Mouse (Mus musculus) liver, embryonic 13.5 days (tissue): Measurements from ENCODE around the gene Gm10553. TPM values are rescaled to one million over a fixed set of nuclear protein-coding genes. Genes with fewer than 3 reads are reported as not detected.
"Not testable (repeated sequence)": the region's sequence is repeated elsewhere in the genome, so short reads cannot be mapped to it uniquely, and the experiment has no call there.

Experiments used
- ATAC-seq: fragments of 200-750 bp; cut with Nextera tagmentation; 2 replicates; pipeline ENCODE4 v1.8.0; 2017; ENCODE audit warnings: low read depth, mild to moderate bottlenecking, moderate number of reproducible peaks, moderate library complexity
- DNase-seq: peaks from one replicate; pipeline ENCODE4 v3.0.0; 2022
- H3K27ac ChIP-seq: fragments of 300-500 bp; sonication (generic); 2 replicates; pipeline ENCODE4 v1.5.1; 2015; ENCODE audit warnings: moderate library complexity, mild to moderate bottlenecking, inconsistent platforms
- H3K27me3 ChIP-seq: fragments of 300-500 bp; sonication (generic); 2 replicates; pipeline ENCODE4 v1.6.1; 2015; ENCODE audit warnings: mild to moderate bottlenecking, inconsistent platforms
- H3K36me3 ChIP-seq: fragments of 300-500 bp; sonication (generic); 2 replicates; pipeline ENCODE4 v1.6.1; 2015; ENCODE audit warnings: mild to moderate bottlenecking, inconsistent platforms
- H3K4me1 ChIP-seq: fragments of 300-500 bp; sonication (generic); replicated peaks from 2 replicates; pipeline ENCODE4 v1.6.1; 2015; ENCODE audit warnings: inconsistent platforms
- H3K4me2 ChIP-seq: fragments of 300-500 bp; sonication (generic); 2 replicates; pipeline ENCODE4 v1.6.1; 2015; ENCODE audit warnings: inconsistent platforms, mild to moderate bottlenecking, moderate library complexity
- H3K4me3 ChIP-seq: fragments of 300-500 bp; sonication (generic); replicated peaks from 2 replicates; pipeline ENCODE4 v1.5.1; 2015; ENCODE audit warnings: mild to moderate bottlenecking, inconsistent platforms
- H3K9ac ChIP-seq: fragments of 300-500 bp; sonication (generic); 2 replicates; pipeline ENCODE4 v1.6.1; 2015; ENCODE audit warnings: mild to moderate bottlenecking, inconsistent platforms
- H3K9me3 ChIP-seq: fragments of 300-500 bp; sonication (generic); replicated peaks from 2 replicates; pipeline ENCODE4 v1.6.1; 2016; ENCODE audit warnings: inconsistent platforms
- WGBS: fragments of 180-500 bp; shearing (Covaris S2); methylation state at CpG from one replicate; pipeline ENCODE4 v1.1.7; 2015; ENCODE audit not compliant: insufficient replicate concordance; 5-methylcytosine and 5-hydroxymethylcytosine counted together
- polyA plus RNA-seq: library from polyadenylated mRNA; unstranded; fragments of >200 nt; fragmentation: Nextera tagmentation; extraction: Ambion mirVana; gene quantifications from 2 replicates; pipeline ENCODE4 v1.2.1, GENCODE M21; 2015

The Gm10553 gene
- polyA plus RNA-seq, 1 experiment from 2014 or later = not detected

DNA sequence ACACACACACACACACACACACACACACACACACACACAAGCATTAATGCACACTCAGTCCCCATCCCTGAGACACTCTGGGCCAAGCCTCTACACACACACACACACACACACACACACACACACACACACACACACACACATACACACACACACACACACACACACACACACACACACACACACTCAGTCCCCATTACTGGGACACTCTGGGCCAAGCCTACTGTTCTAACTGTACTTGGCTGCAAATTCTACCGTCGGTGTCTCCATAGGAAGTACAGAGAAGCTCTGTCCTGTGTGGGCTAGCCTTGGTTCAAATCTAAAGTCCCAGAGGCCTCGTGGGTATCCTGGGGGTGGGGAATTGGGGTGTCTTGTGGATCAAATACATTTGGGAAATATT, 10.9 kb downstream of the Gm10553 start:
- H3K4me1 ChIP-seq, H3K9ac ChIP-seq: not testable (repeated sequence)
- WGBS = 69% methylated on average over 3 of the region's 3 CpGs

DNA sequence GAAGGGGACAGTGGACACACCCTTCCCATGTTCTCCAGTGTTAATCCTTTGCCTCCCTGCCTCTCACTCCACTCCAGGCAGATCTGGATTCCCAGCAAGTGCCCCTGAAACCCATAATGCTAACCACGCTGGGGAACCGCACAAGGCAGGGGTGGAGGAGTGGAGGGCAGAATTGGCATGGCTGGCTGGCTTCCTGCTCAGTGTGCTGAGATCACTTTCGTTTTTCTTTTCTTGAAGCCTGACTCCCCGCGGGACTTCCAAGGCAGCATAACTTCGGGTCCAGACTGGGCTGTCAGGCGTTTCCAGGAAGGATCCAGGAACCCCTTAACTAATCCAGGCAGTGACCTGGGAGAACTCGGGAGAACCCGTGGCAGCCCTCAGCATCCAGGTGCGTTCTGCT, 11.6 kb downstream of the Gm10553 start:
- 49% methylated on average over 10 of the region's 10 CpGs for WGBS
- not testable (repeated sequence) for H3K9me3 ChIP-seq, H3K4me1 ChIP-seq, ATAC-seq, H3K4me3 ChIP-seq, H3K4me2 ChIP-seq, H3K9ac ChIP-seq, DNase-seq, H3K27ac ChIP-seq, H3K27me3 ChIP-seq, H3K36me3 ChIP-seq

More for the DNA sequence above, 10.9 kb downstream of the Gm10553 start:
- not testable (repeated sequence) for H3K27me3 ChIP-seq, H3K9me3 ChIP-seq, DNase-seq, H3K36me3 ChIP-seq, ATAC-seq, H3K27ac ChIP-seq, H3K4me2 ChIP-seq, H3K4me3 ChIP-seq

DNA sequence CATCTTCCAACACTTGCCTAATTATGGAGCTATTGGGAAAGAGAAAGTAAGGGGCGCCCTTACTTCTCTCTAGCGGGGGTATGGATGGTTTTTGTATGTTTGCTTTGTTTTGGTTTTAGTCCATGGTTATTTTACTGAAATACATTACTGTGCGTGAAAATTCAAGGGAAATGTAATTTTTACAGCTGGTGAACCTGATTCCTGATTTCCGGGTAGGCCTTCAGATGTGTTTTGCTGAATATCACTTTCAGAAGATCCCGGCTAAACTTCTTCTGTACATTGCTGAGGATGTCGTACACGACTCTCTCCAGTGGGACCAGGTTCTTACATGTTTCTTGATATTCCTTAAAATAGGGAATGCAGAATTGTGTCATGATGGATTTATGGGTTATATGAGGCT, 12.3 kb downstream of the Gm10553 start:
- DNase-seq, H3K27me3 ChIP-seq, H3K9me3 ChIP-seq, H3K9ac ChIP-seq, ATAC-seq, H3K4me3 ChIP-seq, H3K4me2 ChIP-seq, H3K4me1 ChIP-seq, H3K36me3 ChIP-seq, H3K27ac ChIP-seq: not testable (repeated sequence)
- WGBS = 76% methylated on average over 7 of the region's 7 CpGs

DNA sequence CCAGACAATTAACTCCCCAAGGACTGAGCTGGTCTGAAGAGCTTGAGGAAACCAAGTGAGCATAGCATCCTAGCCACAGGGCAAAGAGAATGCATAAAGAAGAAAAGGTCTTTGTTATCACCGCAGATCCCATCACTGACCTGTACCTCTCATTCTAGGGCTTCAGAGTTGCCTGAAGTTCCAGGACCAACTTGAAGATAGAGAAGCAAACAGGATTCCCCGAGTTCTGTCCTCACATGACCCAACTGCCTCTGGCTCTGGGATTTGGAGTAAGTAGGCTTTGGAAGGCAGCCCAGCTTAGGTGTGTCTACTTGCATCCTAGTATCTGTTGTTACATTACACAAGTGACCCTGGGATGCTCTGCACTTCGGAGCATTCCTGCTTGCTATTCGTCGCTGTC, 12.9 kb downstream of the Gm10553 start:
- not testable (repeated sequence) for H3K4me1 ChIP-seq, H3K9ac ChIP-seq, H3K27me3 ChIP-seq, H3K27ac ChIP-seq, DNase-seq, H3K9me3 ChIP-seq, H3K4me3 ChIP-seq, ATAC-seq, H3K4me2 ChIP-seq, H3K36me3 ChIP-seq
- 49% methylated on average over 2 of the region's 5 CpGs for WGBS

DNA sequence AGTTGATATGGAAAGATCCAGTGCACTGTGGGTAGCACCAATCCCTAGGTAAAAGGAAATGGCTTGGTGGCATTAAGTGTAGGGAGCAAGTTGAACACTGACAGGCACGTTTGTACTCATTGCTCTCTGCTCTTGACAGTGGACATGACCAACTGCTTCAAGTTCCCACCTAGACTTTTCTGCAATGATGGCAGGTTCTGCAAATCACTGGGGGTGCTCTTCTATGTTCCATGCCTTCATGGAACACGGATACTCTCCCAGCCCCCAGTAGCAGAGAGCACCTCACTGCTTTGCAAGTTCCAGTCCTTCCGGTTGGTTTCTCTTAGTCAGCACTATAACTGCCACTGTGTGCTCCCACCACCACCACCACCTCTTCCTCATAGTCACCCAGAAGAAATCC, 14.1 kb downstream of the Gm10553 start:
- H3K4me3 ChIP-seq, H3K36me3 ChIP-seq, H3K9me3 ChIP-seq, H3K27ac ChIP-seq, H3K4me1 ChIP-seq, DNase-seq, ATAC-seq, H3K9ac ChIP-seq, H3K4me2 ChIP-seq, H3K27me3 ChIP-seq: not testable (repeated sequence)
- 60% methylated on average over 3 of the region's 3 CpGs for WGBS

DNA sequence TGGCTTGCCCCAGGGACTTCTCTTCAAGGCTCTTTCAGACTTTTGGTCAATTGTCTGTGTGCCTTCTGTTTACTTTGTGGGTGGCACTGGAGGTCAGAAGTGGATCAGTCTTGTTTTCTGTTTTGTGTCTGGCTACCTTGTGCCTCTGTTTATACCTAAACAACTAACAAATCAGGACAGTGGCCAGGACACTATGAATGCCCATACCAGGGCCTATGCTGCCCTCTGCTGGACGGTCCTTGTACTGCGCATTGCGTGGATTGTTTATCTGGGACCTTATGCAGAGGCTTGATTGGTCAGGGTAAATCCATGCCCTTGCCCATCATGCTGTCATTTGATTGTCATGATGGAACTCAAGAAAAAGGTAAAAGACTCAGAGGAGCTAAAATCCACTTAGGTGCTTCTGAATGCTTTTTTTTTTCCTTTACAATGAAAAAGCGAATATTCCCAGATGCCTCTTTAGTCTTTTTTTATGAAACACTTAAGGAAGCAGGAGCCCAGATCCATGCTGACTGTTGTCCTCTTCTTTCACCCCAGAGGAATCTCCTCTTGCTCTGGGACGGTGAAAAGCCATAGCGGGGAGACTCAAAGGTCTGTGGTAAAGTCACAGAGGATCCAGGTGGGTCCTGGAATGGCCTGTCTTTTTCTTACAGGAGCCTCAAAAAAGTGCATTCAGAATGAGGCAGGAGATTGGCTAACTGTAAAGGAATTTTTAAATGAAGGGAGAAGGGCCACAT, 14.9 kb downstream of the Gm10553 start:
- H3K4me2 ChIP-seq, DNase-seq, H3K9ac ChIP-seq, H3K27ac ChIP-seq, H3K4me1 ChIP-seq, H3K27me3 ChIP-seq, H3K9me3 ChIP-seq, ATAC-seq, H3K4me3 ChIP-seq, H3K36me3 ChIP-seq: not testable (repeated sequence)
- WGBS = 43% methylated on average over 6 of the region's 6 CpGs

DNA sequence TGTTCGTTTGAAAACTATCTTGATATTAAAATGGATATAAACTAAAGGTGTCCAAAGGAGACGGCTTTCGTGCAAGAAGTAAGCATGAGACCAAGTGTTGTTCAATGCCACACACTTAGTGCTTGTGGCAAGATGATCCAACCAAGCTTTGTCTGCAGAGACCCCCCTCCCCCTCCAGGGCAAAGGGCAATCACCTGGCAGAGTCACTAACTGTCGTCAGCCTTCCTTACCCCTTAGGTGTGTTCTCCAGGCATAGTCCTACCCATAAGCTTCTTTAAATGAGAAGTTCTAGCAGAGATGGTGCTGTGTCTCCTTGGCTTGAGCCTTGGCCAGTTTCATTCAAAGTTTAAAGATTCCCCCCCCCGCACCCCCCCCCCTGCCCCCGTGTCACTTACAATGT, 17.6 kb downstream of the Gm10553 start:
- H3K27ac ChIP-seq, ATAC-seq: not testable (repeated sequence)

DNA sequence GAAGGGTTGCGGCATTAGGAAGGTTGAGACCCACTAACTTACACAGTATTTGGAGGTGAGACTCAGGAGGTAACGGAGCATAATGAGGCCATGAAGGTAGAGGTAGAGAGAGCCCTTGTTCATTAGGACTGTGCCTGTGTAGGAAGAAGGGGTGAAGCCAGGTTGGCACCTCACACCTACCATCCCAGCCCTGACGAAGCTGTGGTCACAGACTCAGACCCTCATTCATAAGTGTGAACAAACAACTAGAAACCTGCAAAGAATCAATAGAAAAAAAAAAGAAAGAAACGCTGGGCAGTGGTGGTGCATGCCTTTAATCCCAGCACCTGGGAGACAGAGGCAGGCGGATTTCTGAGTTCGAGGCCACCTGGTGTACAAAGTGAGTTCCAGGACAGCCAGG, 18.4 kb downstream of the Gm10553 start:
- not testable (repeated sequence) for H3K36me3 ChIP-seq, ATAC-seq, H3K4me2 ChIP-seq, H3K9ac ChIP-seq, H3K27ac ChIP-seq, H3K9me3 ChIP-seq, H3K27me3 ChIP-seq, H3K4me3 ChIP-seq, H3K4me1 ChIP-seq, DNase-seq
- 63% methylated on average over 5 of the region's 6 CpGs for WGBS

More for the DNA sequence above, 17.6 kb downstream of the Gm10553 start:
- H3K4me1 ChIP-seq, H3K4me2 ChIP-seq, DNase-seq, H3K9me3 ChIP-seq, H3K9ac ChIP-seq, H3K27me3 ChIP-seq, H3K4me3 ChIP-seq, H3K36me3 ChIP-seq: not testable (repeated sequence)
- WGBS = 43% methylated on average over 4 of the region's 6 CpGs

DNA sequence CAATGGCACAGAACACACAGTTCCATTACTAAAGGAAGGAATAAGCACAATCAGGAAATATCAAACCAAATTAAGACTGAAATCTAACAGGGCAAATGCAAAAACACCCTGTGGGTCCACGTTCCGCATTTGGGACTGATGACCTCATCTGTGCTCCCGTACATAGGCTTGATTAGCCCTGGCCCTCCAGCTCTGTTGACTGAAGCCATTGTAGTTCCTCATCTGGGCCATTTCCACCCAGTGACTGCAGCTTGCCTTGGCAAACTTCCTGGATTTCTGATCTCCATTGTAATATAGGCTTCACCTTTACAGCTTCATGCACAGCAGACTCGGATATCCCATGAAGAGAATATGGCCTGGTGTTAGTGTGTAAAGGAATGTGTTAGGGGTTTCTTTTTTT, 21.9 kb downstream of the Gm10553 start:
- WGBS = 69% methylated on average over 4 of the region's 4 CpGs
- not testable (repeated sequence) for H3K9ac ChIP-seq, DNase-seq, ATAC-seq, H3K36me3 ChIP-seq, H3K27me3 ChIP-seq, H3K9me3 ChIP-seq, H3K4me3 ChIP-seq, H3K4me1 ChIP-seq, H3K4me2 ChIP-seq, H3K27ac ChIP-seq

DNA sequence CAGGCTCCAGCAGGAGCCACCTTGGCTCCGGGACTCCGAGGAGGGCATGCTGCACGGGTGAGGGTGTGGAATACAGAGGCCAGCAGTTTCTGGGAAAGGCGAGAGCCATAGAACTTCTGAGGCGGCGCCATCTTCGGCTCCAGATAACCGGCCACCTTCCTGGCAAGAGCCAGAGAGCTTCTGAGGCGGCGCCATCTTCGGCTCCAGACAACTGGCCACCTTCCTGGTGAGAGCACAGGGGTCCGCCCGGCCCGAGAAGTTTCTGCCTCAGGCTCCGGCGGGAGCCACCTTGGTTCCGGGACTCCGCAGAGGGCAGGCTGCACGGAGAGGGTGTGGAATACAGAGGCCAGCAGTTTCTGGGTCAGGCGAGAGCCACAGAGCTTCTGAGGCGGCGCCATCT, 33.7 kb downstream of the Gm10553 start:
- H3K4me2 ChIP-seq, H3K4me1 ChIP-seq, H3K9ac ChIP-seq, H3K27ac ChIP-seq, DNase-seq, H3K9me3 ChIP-seq, H3K4me3 ChIP-seq, ATAC-seq, H3K36me3 ChIP-seq, H3K27me3 ChIP-seq: not testable (repeated sequence)
- 77% methylated on average over 22 of the region's 22 CpGs for WGBS
